Mouse (Mus musculus) liver, postnatal 0 days (tissue): ENCODE results near the gene Psma1.

Experiments used
- CTCF ChIP-seq: sonication (generic); IDR thresholded peaks from 2 replicates; pipeline ENCODE4 v1.5.1; 2016; ENCODE audit warnings: antibody characterized with exemption, low read depth
- EP300 ChIP-seq: IDR thresholded peaks from 2 replicates; pipeline ENCODE4 v1.6.1; 2016; ENCODE audit warnings: antibody characterized with exemption, low read depth, mild to moderate bottlenecking

DNA sequence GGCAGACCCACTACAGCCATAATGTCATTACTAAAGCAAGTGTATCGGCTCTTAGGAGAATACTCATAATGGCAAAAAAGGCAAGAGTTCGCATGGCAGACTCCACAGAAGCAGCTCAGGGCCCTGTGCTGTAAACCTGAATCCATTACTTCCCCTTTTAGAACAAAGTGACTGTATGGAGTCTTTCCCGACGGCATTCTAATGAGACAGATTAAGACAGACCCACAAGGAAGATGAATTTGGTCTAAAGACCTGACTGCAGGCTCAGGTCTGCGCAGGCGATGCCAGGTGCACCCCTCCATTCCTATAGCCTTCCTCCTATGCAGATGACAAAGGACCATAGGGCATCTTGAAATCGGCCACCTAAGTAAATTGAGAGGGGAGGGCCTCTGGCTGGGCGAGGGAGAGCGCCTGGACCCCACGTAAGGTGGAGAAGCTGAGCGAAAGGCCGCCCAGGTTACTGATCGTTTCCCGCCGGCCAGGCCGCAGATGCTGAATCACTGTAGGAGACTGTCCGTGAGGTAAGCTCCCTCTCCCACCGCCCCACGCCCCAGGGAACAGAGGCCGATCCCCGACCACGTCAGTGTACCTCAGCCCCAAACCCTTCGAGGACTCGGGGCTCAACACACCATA, 430 bp downstream of the Psma1 start:
- TF ChIP-seq EP300 (no peak; the same call in 1 of the 2 replicates), CTCF (no peak)
